Mouse (Mus musculus): ENCODE measurements at regions not wholly inside any gene's neighbourhood (a gene's known extent, or its start where the extent isn't known, plus 50 kb on each side); places are given as distances from the start of the nearest gene placed in this dataset.

DNA sequence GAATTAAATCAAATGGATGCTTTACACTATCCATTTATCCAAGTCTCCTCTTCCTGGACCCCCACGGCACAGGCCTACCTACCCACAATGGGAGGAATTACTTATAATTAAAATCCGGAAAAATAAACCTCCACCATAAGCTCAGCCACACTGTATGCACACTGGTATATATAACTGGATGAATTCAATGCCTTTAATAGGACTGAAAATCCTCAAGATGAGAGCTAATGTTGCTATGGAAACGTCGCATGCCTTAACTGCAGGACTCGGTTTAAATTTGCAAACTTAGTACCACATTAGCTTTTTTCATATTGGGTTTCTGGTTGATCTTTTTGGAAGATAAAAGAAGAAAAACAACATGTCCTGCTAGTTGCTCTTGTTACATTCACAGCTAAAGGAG lies 75.3 kb upstream of the Atxn1 start:
- TF ChIP-seq POLR2A (IDR thresholded peaks at IDR 0.05; ENCODE audit: insufficient read depth, low read length) (no peak), CTCF (IDR thresholded peaks at IDR 0.05; ENCODE audit: low read depth, low read length) (no peak), EP300 (IDR thresholded peaks at IDR 0.05; ENCODE audit: insufficient read depth, low read depth, low read length) (no peak)

Measured in ES-Bruce4 (cell line).